Mouse (Mus musculus) ovary, postnatal 14 days (tissue): ENCODE measurements around the gene Plppr3.

ENCODE experiments used
- DNase-seq: peaks from one replicate; pipeline ENCODE4 v3.0.0; 2022; ENCODE audit warnings: low spot score

Plppr3 gene

GRCm38 (mm10) chr10:79852107-79852789, 22.2 kb downstream of the Plppr3 start:
- no peak for DNase-seq

GRCm38 (mm10) chr10:79851653-79852052, 22.8 kb downstream of the Plppr3 start:
- DNase-seq = no peak

GRCm38 (mm10) chr10:79849941-79850628, 24.3 kb downstream of the Plppr3 start:
- no peak for DNase-seq

GRCm38 (mm10) chr10:79846553-79846952, 27.9 kb downstream of the Plppr3 start:
- no peak for DNase-seq

GRCm38 (mm10) chr10:79843476-79843875, 31.0 kb downstream of the Plppr3 start:
- no peak for DNase-seq

- DNase-seq = no peak
Observed at GRCm38 (mm10) chr10:79842322-79842721, 32.1 kb downstream of the Plppr3 start.

GRCm38 (mm10) chr10:79840644-79841551, 33.5 kb downstream of the Plppr3 start:
- DNase-seq = no peak

- no peak for DNase-seq
Observed at GRCm38 (mm10) chr10:79840091-79840490, 34.3 kb downstream of the Plppr3 start.

- no peak for DNase-seq
Observed at GRCm38 (mm10) chr10:79838151-79838550, 36.3 kb downstream of the Plppr3 start.

- DNase-seq = no peak
Observed at GRCm38 (mm10) chr10:79836918-79837317, 37.5 kb downstream of the Plppr3 start.

GRCm38 (mm10) chr10:79834769-79835398, 39.5 kb downstream of the Plppr3 start:
- DNase-seq = peak; percentile 75

- no peak for DNase-seq
Observed at GRCm38 (mm10) chr10:79832786-79833181, 41.6 kb downstream of the Plppr3 start.

- no peak for DNase-seq
Observed at GRCm38 (mm10) chr10:79832026-79832785, 42.2 kb downstream of the Plppr3 start.

- no peak for DNase-seq
Observed at GRCm38 (mm10) chr10:79831583-79831982, 42.9 kb downstream of the Plppr3 start.

- no peak for DNase-seq
Observed at GRCm38 (mm10) chr10:79824413-79824812, 50.0 kb downstream of the Plppr3 start.

GRCm38 (mm10) chr10:79823011-79823410, 51.4 kb downstream of the Plppr3 start:
- DNase-seq = no peak

- no peak for DNase-seq
Observed at GRCm38 (mm10) chr10:79822372-79822771, 52.1 kb downstream of the Plppr3 start.

GRCm38 (mm10) chr10:79821731-79822130, 52.7 kb downstream of the Plppr3 start:
- DNase-seq = no peak

- DNase-seq = no peak
Observed at GRCm38 (mm10) chr10:79820782-79821181, 53.7 kb downstream of the Plppr3 start, which contains the start of gene Misp. TSS of gene Misp (plus strand) at chr10:79820989.

- no peak for DNase-seq
Observed at GRCm38 (mm10) chr10:79820277-79820676, 54.2 kb downstream of the Plppr3 start.

GRCm38 (mm10) chr10:79819606-79820005, 54.8 kb downstream of the Plppr3 start:
- no peak for DNase-seq
